Mouse (Mus musculus) c-Kit-negative CD71-positive TER-119-positive erythroid progenitor cells, embryonic 14.5 days (primary cell): ENCODE measurements around the gene Igf2bp1.

Source experiments
- DNase-seq: peaks from one replicate; pipeline ENCODE4 v3.0.0-alpha.2; 2013; ENCODE audit warnings: low read depth, low spot score

Igf2bp1 gene

GRCm38 (mm10) chr11:96005403-96006271, at the start of gene Igf2bp1:
Gene Igf2bp1 (minus strand): TSS chr11:96005940.
- peak; percentile 30 for DNase-seq

GRCm38 (mm10) chr11:96050854-96051253, 45.1 kb upstream of the Igf2bp1 start:
- no peak for DNase-seq

- DNase-seq: no peak
These were observed 44.2 kb upstream of the Igf2bp1 start for GRCm38 (mm10) chr11:96049939-96050338.

- no peak for DNase-seq
These were observed 42.0 kb upstream of the Igf2bp1 start for GRCm38 (mm10) chr11:96047469-96048373.

- DNase-seq: no peak
These were observed 41.1 kb upstream of the Igf2bp1 start for GRCm38 (mm10) chr11:96046793-96047192.

GRCm38 (mm10) chr11:96046028-96046427, 40.3 kb upstream of the Igf2bp1 start:
- DNase-seq: no peak

- no peak for DNase-seq
These were observed 39.2 kb upstream of the Igf2bp1 start for GRCm38 (mm10) chr11:96044803-96045567.

- DNase-seq: no peak
These were observed 32.8 kb upstream of the Igf2bp1 start for GRCm38 (mm10) chr11:96038560-96038959.

GRCm38 (mm10) chr11:96037499-96037898, 31.8 kb upstream of the Igf2bp1 start:
- DNase-seq: no peak

GRCm38 (mm10) chr11:96035133-96035532, 29.4 kb upstream of the Igf2bp1 start:
- DNase-seq: no peak

- peak; percentile 84 for DNase-seq
These were observed 28.9 kb upstream of the Igf2bp1 start, which contains the start of gene Snf8 for GRCm38 (mm10) chr11:96034596-96035052. Gene Snf8 (plus strand): TSS chr11:96034885.

GRCm38 (mm10) chr11:96034116-96034515, 28.4 kb upstream of the Igf2bp1 start:
- no peak for DNase-seq

- peak; percentile 26 for DNase-seq
These were observed 27.5 kb upstream of the Igf2bp1 start for GRCm38 (mm10) chr11:96033264-96033663.

- DNase-seq: no peak
These were observed 26.0 kb upstream of the Igf2bp1 start for GRCm38 (mm10) chr11:96031701-96032100.

GRCm38 (mm10) chr11:96030571-96030970, 24.8 kb upstream of the Igf2bp1 start:
- DNase-seq: no peak

GRCm38 (mm10) chr11:96028130-96028529, 22.4 kb upstream of the Igf2bp1 start:
- no peak for DNase-seq

- DNase-seq: no peak
These were observed 14.9 kb upstream of the Igf2bp1 start for GRCm38 (mm10) chr11:96020622-96021021.

GRCm38 (mm10) chr11:96017941-96018351, 12.2 kb upstream of the Igf2bp1 start:
- no peak for DNase-seq

GRCm38 (mm10) chr11:96015421-96015820, 9.7 kb upstream of the Igf2bp1 start:
- DNase-seq: no peak

GRCm38 (mm10) chr11:96011982-96012381, 6.2 kb upstream of the Igf2bp1 start:
- no peak for DNase-seq

- DNase-seq: no peak
These were observed 3.1 kb upstream of the Igf2bp1 start for GRCm38 (mm10) chr11:96008827-96009226.
